Mouse (Mus musculus): ENCODE data around the gene Nbeal2.
A peak's percentile ranks its signal among the peaks of the same experiment; 100 is the strongest.

The Nbeal2 gene

GRCm38 (mm10) chr9:110676492-110676911 is 22.5 kb upstream of the Nbeal2 start:
- no peak for DNase-seq (ENCODE audit: low read depth, low spot score)

GRCm38 (mm10) chr9:110673107-110673752 is 19.3 kb upstream of the Nbeal2 start:
- DNase-seq (ENCODE audit: low read depth, low spot score): no peak

DNA sequence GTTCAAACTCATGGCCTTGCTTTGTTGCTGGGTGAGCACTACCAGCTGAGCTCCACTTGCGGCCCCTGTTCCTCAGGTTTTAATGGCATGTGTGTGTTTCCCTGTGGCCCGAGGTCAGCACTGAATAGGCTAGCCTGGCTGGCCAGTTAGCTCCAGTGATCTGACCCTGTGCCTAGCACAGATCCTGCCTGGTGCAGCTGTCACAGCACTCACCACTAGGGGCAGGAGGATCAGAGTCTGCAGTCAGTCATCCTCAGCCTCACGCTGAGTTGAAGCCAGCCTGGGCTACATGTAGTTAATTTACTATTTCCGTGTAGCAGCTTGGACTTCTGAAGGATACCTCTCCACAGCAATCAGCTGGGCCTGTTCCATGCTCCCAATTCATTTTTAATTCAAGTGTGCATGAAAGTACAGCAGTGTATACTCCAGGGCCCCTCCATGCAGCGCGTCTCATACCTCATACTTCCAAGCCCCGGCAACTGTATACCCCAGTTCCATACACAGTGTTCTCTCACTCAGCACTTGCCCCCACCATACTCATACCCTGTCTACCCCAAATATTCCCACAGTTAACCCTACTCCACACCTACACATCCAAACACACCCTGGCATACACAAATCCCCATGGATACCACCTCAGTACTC is 18.6 kb upstream of the Nbeal2 start:
- DNase-seq (ENCODE audit: low read depth, low spot score): no peak

GRCm38 (mm10) chr9:110669785-110670184 is 15.8 kb upstream of the Nbeal2 start:
- no peak for DNase-seq (ENCODE audit: low read depth, low spot score)

DNA sequence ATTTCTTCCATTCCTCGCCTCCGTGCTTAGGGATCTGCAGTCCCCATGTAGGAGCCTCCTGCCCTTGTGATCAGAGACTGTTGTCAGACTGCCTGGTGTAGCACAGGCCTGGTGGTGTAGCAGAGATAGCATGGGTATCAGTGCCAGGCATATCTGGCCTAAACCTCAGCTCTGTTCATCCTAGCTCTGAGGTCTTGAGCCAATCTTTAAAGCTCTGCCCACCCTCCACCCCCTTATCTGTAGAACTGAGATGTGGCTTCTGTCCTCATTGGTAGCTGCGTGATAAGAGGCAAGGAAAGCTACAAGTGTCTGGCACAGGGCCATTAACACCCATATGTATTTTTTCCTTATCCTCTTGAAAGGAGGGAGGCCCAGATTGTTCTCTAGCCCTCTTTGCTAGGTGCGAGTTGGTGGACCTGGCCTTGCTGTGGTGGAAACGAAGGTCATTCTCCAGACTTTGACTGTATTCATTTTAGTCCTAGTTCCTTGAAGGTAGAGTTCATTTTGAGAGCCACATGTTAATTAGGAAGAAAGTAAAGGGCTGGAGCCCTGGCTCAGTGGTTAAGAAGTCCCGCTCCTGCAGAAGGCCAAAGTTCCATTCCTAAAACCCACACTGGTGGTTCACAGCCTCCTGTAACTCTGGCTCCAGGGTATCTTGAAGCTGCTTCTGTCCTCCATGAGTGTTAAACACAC is 14.8 kb upstream of the Nbeal2 start:
- no peak for DNase-seq (ENCODE audit: low read depth, low spot score)

- DNase-seq (ENCODE audit: low read depth, low spot score): no peak
These were observed 13.4 kb upstream of the Nbeal2 start for GRCm38 (mm10) chr9:110667219-110667836.

DNA sequence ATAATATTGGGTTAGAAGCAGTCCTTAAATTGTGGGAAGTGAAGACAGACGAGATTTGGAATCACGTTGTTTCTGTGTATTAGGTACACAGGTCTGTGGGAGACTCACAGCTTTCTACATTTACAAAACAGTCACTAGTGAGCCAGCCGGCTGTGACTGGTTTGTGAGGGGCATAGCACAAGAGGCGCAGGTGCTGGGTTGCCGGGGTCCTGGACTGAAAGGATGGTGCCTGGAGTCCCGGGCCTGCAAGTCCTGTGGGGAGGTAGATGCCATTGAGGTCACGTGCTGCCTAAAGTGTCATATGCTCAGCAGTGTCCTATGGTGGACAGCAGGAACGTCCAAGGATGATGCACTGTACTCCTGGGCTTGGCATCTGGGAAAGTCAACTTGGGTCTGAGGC is 12.4 kb upstream of the Nbeal2 start:
- no peak for DNase-seq (ENCODE audit: low read depth, low spot score)

GRCm38 (mm10) chr9:110665912-110666311 is 12.0 kb upstream of the Nbeal2 start:
- DNase-seq (ENCODE audit: low read depth, low spot score): no peak

DNA sequence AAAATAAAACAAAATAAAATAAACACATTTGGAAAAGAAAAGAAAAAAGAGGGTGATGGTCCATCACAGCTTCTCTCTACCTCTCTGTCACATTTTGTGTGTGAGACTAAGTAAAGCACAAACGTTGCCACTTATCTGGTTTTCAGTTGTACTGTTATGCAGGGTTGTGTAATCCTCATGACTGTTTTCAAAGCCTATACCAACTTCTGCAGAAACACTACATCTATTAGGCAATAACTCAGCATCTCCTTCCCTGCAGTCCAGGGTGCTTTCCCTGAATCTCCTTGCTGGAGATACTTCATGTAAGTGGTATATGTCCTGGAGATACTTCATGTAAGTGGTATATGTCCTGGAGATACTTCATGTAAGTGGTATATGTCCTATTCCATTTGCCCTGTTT is 8.9 kb upstream of the Nbeal2 start:
- DNase-seq (ENCODE audit: low read depth, low spot score): no peak

DNA sequence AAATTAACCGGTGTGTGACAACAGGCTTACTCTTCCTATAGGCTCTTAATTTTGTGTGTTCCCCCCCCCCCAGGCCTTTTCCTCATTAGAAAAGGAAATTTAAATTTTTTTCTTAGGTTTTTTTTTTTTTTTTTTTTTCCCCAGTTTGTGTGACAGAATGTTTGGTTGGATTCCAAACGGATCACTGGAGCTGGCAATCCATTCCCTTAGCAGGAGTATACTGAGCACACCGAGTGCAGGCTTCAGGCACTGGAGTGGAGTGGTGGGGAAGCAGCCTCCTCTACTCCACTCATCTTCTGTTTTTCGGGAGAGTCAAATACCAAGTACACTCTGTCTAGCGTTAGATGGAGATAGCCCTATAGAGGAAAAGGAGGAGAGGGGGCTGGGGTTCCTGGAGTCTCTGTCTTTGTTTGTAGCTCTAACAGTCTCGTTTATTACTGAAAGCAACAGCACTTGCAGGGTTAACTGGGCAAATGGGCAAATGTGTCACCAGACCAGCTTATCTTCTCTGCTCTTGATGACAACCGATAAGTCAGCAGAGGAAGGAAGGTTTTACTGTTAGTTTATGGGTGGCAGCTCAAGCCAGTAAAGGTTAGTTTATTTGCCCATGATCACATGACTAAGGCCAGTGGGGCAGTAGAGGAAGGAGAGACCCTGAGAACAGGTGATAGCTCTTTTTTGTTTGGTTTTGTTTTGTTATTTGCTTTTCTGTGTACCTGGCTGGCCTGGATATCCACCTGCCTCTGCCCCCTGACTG is 7.1 kb upstream of the Nbeal2 start:
- no peak for DNase-seq (ENCODE audit: low read depth, low spot score)

DNA sequence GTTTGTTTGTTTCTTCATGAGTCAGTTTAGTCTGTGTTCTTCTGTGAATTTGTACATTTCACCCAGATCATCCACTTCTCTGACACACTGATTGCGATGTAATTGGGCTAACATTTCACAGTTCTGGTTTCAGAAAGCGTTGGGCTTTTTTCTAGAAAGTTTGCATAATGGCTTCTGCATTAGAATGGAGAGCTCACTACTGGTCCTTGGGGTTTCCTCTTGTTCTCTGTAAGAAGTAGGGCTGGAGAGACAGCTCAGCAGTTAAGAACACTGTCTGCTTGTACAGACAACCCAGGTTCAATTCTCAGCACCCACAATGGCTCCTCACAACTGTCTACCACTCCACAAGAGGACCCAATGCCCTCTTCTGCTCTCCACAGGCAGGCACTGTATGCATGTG is 6.2 kb upstream of the Nbeal2 start:
- no peak for DNase-seq (ENCODE audit: low read depth, low spot score)

GRCm38 (mm10) chr9:110659521-110659920 is 5.6 kb upstream of the Nbeal2 start:
- DNase-seq (ENCODE audit: low read depth, low spot score): no peak

DNA sequence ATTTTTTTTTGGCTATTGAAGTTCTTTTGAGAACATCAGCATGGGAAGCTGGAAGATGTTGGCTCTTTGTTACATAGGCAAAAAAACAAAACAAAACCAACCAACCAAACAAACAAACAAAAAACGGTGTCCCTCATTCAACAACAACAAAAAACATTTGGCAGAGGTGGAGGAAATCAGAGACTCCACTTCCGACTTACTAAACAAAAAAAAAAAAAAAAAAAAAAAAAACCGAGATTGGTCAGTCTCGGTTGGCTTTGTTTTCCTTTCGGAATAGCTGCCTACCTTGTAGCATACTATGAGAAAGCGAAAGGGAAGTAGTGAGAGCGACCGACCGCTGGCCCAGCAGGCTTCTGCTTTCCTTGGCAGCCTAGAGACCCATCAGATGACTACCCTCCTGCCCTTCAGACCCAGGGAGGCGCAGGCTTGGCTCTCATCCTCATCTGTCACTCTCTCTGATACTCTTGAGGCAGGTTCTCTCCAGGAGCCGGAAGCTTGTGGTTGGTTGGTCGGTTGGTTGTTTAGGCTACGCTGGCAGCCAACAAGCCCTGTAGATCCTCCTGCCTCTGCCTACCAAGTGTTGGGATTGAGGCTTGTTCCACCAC is 3.6 kb upstream of the Nbeal2 start:
- no peak for DNase-seq (ENCODE audit: low read depth, low spot score)

DNA sequence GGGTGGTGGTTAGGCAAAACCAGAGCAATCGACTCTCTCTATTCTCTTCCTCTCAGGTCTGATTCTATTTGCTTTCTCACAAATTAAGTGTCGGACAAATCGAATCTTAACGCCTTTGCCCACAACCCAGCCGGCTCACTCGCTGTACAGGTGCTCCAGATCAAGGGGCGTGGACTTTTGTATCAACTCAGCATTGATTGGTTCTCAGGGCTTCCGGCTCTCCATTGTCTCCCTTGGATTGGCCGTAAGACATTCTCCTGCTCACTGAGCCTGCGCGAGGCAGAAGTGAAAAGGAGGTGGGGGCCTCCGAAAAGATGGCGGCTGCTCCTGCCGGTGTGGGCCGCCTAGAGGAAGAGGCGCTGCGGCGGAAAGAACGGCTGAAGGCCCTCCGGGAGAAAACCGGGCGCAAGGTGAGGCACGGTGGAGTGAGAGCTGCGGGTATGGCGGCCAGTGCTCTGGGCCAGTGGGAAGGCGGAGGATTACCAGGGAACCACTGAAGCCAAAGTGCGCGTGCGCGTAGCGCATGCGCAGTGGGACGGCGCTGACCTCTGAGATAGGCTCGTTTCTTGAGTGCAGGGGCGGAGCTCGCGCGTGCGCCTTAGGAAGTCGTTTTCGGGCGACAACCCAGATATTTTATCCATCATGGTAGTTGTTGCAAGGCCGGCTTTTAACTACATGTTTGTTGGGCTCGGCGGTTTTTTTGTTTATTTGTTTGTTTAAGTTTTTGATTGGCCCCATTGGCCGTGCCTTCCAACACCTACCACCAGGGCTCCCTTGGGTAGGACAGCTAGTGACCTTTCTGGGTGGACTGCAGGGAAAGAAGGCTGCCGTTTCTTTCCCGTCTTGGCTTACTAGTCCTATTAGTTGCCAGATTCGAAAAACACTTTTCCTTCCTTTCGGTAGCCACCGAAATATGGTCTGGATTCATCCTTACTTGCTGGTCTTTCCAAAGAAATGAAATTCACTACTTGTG is 2.6 kb upstream of the Nbeal2 start, which contains the start of gene Ccdc12:
Ccdc12 (plus strand) TSS at position 255 of the 973 bp plus-strand sequence.
- peak; percentile 97 for DNase-seq (ENCODE audit: low read depth, low spot score)

- no peak for DNase-seq (ENCODE audit: low read depth, low spot score)
These were observed 1.7 kb upstream of the Nbeal2 start for GRCm38 (mm10) chr9:110655651-110656007.

DNA sequence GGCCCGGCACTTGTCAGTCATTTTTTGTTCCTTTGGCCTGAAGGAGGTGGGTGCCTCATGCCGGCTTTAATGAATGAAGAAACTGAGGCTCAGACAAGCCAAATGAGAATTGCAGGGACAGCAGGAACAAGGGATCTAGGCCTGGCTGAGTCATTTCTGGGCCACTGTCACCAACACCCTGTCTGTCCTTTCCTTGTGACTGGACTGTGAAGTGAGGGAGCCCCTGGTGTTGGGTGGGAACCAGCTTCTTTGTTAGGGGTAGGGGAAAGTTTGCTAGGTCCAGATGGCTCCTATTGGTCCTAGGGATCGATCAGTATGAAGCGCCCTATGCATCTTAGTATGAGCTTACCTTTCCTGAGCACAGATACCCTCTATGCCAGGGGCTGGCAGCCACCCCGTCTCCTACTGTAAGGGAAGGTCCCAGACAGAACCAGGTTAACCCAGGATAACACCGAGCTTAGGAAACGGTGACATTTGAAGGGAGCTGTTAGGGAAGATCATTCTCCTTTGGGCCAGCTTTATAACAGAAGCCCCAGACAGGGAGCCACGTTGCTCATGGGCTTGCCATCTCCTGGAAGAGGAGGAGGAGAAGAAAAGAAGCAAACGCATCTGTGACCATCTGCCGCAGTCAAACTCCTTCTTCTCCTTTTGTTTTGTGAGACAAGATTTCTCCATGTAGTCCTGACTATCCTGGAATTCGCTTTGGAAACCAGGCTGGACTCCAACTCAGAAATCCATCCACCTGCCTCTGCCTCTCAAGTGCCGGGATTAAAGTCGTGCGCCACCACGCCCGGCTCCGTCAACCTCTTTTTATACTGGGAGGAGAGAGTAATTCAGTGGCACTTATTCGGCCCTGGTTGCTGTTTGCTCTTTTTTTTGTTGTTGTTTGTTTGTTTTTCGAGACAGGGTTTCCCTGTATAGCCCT is 1.0 kb upstream of the Nbeal2 start:
- DNase-seq (ENCODE audit: low read depth, low spot score): no peak

DNA sequence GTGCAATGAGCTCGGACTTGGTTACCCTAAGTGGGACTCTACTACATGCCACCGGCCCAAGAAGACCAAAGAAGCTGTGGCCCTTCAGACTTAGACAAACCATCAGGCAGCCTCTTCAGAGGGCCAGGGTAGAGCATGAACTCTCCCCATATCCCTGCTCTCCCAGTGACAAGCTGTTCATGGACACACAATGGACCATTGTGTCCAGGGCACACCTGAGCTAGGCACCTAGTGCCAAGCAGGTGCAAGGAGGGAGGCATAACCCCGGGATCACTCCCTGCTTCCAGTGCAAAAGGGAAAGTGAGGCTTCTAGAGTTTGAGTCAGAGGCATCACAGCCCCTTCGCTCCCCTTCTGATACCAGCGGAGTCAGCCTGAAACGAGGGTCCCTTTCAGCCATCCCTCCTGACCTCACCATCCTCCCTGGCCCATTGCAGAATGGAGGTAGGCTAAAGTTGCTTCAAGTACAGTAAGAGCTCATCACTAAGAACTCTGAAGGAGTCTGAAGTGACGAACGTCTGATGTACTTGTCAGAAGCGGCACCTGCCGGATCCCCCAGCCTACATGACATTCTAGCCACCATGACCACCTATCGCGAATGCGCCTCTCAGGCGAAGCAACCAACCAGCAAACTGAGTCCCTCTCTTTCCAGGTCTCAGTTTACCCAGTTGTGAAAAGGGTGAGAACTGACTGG is 852 bp downstream of the Nbeal2 start:
- no peak for DNase-seq (ENCODE audit: low read depth, low spot score)

DNA sequence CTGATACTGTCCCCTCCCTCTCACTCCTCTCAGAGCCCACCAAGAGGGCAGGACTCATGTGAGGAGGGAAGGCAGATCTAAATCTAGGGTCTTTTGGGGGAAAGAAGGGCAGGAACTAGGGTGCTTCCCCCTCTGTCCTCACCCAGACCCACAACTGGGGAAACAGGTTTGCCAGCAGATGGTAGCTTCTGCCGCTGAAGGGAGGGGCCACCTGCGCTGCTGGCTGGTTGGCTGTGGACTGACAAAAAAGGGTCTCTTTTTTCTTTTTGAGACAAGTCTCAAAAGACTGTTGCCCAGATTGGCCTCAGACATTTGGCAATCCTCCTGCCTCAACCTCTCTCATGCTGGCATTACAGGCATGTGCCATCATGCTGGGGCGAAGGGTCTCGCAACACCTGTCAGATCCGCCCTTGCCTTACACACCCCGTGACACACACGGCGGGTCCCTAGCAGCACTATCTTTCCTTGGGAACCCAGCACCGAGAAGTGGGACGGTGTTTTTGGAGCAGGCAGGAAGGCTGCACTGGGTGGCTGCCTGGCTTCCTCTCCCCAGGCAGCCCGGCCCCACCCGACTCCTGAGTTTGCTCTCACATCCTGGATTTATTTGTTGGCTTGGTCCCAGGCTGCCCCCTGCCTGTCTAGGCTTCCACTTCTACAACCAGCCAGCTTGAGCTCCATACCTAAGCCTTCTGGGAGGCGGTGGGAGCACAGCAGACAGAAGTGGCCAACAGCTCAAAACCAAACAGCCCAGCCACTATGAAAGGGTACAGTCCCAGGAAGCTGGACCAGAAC is 1.8 kb downstream of the Nbeal2 start:
- DNase-seq (ENCODE audit: low read depth, low spot score): no peak
